Comparison of ENCODE assay signal across 18 mouse cellular contexts in the genomic region with DNA sequence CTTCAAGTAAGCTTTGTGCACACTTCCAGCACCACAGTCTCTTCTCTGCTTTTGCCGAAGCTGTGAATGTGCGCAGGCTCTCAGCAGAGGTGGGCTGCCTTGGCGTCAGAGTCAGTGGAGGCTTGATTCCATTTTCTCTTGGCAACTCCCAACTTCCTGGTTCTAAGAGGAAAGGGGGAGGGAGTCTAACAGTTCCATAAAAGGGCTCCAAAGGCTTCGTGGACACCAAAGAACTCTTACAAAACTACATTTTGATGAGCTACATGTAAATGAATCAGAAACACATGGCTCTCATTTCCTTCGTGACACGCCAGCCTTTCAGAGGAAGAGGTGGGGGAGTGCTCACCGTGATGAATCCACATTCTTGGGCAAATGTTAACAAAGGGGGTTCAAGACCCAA.
A peak's percentile ranks its signal among the peaks of the same experiment; 100 is the strongest.
DNase-seq lines count a peak whose midpoint lies in the region; ATAC-seq lines count a peak whose summit lies in the region.
"Had no signal": no experiment of that assay in that cellular context is flagged by ENCODE, and none has a peak within 500 bp of the region (broad histone marks: within the 10 kb centered on the region; RNA-seq: fewer than 3 reads in every experiment).

No protein-coding gene starts in this region.

- H3K4me2 ChIP-seq in heart, embryonic 13.5 days = no peak overlapping the region
- no peak overlapping the region for H3K4me2 ChIP-seq in lung, embryonic 16.5 days (ENCODE audit: low read depth, low read length)
- H3K4me2 ChIP-seq in embryonic facial prominence, embryonic 13.5 days = peak overlapping the region; percentile 26; the same call in 1 of the 2 replicates
- H3K4me2 ChIP-seq in stomach, embryonic 15.5 days = no peak overlapping the region
- H3K4me2 ChIP-seq: hindbrain, embryonic 14.5 days; liver, embryonic 12.5 days had no signal

- H3K4me1 ChIP-seq in heart, embryonic 13.5 days = peaks cover 46% of the 10 kb centered on the region
- H3K4me1 ChIP-seq in lung, embryonic 16.5 days (replicated peaks; ENCODE audit: control insufficient read depth, insufficient read depth, low read length) = peaks cover 25% of the 10 kb centered on the region
- H3K4me1 ChIP-seq in embryonic facial prominence, embryonic 13.5 days = peaks cover 59% of the 10 kb centered on the region
- H3K4me1 ChIP-seq in stomach, embryonic 15.5 days = peaks cover 8% of the 10 kb centered on the region

- no peak overlapping the region for H3K4me3 ChIP-seq in heart, embryonic 13.5 days
- H3K4me3 ChIP-seq in lung, embryonic 16.5 days (ENCODE audit: low read length) = no peak overlapping the region
- no peak overlapping the region for H3K4me3 ChIP-seq in embryonic facial prominence, embryonic 13.5 days
- no peak overlapping the region for H3K4me3 ChIP-seq in stomach, embryonic 15.5 days (replicated peaks)
- H3K4me3 ChIP-seq: erythroblast, embryonic 14.5 days; liver, embryonic 12.5 days had no signal

- H3K27ac ChIP-seq in heart, embryonic 13.5 days (replicated peaks) = 0 out of 2 replicates have a peak overlapping the region, but pooled peaks have one; percentile 18
- H3K27ac ChIP-seq in lung, embryonic 16.5 days (ENCODE audit: low read length) = peak overlapping the region; percentile 63
- peak overlapping the region; percentile 74 for H3K27ac ChIP-seq in embryonic facial prominence, embryonic 13.5 days
- 0 out of 2 replicates have a peak overlapping the region, but pooled peaks have one; percentile 28 for H3K27ac ChIP-seq in stomach, embryonic 15.5 days
- H3K27ac ChIP-seq: hindbrain, embryonic 14.5 days; liver, embryonic 12.5 days had no signal

- H3K27me3 ChIP-seq in heart, embryonic 13.5 days (replicated peaks) = no peaks in the 10 kb centered on the region
- H3K27me3 ChIP-seq in lung, embryonic 16.5 days (ENCODE audit: control insufficient read depth, insufficient read depth, low read depth, low read length) = no peaks in the 10 kb centered on the region
- H3K27me3 ChIP-seq in embryonic facial prominence, embryonic 13.5 days = no peaks in the 10 kb centered on the region
- H3K27me3 ChIP-seq in stomach, embryonic 15.5 days (replicated peaks) = no peaks in the 10 kb centered on the region
- H3K27me3 ChIP-seq: liver, embryonic 12.5 days had no signal

- H3K9me3 ChIP-seq in heart, embryonic 13.5 days = no peaks in the 10 kb centered on the region
- H3K9me3 ChIP-seq in lung, embryonic 16.5 days (ENCODE audit: control insufficient read depth, low read length) = no peaks in the 10 kb centered on the region
- H3K9me3 ChIP-seq in embryonic facial prominence, embryonic 13.5 days = no peaks in the 10 kb centered on the region
- H3K9me3 ChIP-seq in stomach, embryonic 15.5 days = no peaks in the 10 kb centered on the region
- H3K9me3 ChIP-seq: liver, embryonic 12.5 days had no signal

- ATAC-seq in heart, embryonic 13.5 days (ENCODE audit: extremely low read depth, insufficient number of reproducible peaks, low FRiP score, low TSS enrichment) = no peak
- peak; percentile 68 for ATAC-seq in lung, embryonic 16.5 days (ENCODE audit: low read depth)
- ATAC-seq in embryonic facial prominence, embryonic 13.5 days (ENCODE audit: insufficient number of reproducible peaks, insufficient read depth, low FRiP score, low TSS enrichment, low read depth) = no peak
- ATAC-seq in stomach, embryonic 15.5 days (ENCODE audit: insufficient read depth, low FRiP score, low read depth) = peak; percentile 32; the same call in 1 of the 2 replicates
- ATAC-seq: intestine, postnatal 0 days; liver, embryonic 12.5 days had no signal

- peaks cover 13% of the 10 kb centered on the region for H3K36me3 ChIP-seq in heart, embryonic 13.5 days
- H3K36me3 ChIP-seq in lung, embryonic 16.5 days (ENCODE audit: control insufficient read depth, insufficient read depth, low read length) = no peaks in the 10 kb centered on the region
- H3K36me3 ChIP-seq in embryonic facial prominence, embryonic 13.5 days = no peaks in the 10 kb centered on the region
- H3K36me3 ChIP-seq in stomach, embryonic 15.5 days = no peaks in the 10 kb centered on the region; the same call in 1 of the 2 replicates
- H3K36me3 ChIP-seq: liver, embryonic 12.5 days had no signal

- 55% methylated on average over 7 of the region's 7 CpGs for WGBS in heart, embryonic 13.5 days
- 49% methylated on average over 7 of the region's 7 CpGs for WGBS in lung, embryonic 16.5 days
- WGBS in embryonic facial prominence, embryonic 13.5 days = 26% methylated on average over 7 of the region's 7 CpGs
- 42% methylated on average over 7 of the region's 7 CpGs for WGBS in stomach, embryonic 15.5 days

- no peak for DNase-seq in heart, adult 18-20 months
- no peak for DNase-seq in lung, postnatal 25 days (ENCODE audit: low spot score)
- no peak for DNase-seq in layer of hippocampus, postnatal 10 days (ENCODE audit: low spot score in 2 of 2)
- DNase-seq in B cell, adult 2 months = no peak
- DNase-seq: adrenal gland, postnatal 36 days; cerebellum, postnatal 25 days; kidney, postnatal 25 days; layer of hippocampus, postnatal 36 days; retina, postnatal 1 day; spleen, adult 18-20 months had no signal

- no peak overlapping the region for H3K9ac ChIP-seq in heart, embryonic 13.5 days
- H3K9ac ChIP-seq in lung, embryonic 16.5 days (ENCODE audit: low read length) = no peak overlapping the region
- H3K9ac ChIP-seq in embryonic facial prominence, embryonic 13.5 days = no peak overlapping the region
- no peak overlapping the region for H3K9ac ChIP-seq in stomach, embryonic 15.5 days
- H3K9ac ChIP-seq: hindbrain, embryonic 14.5 days; liver, embryonic 12.5 days had no signal

Comparison
In these comparisons a context has a peak if more than half of its experiments do, and no peak if none do; other contexts are left out.
1. ATAC-seq: peak in lung, embryonic 16.5 days (single experiment) and stomach, embryonic 15.5 days (single experiment); none in heart, embryonic 13.5 days (single experiment) and embryonic facial prominence, embryonic 13.5 days (single experiment).
2. H3K27ac ChIP-seq: peak in every context shown above with its lines; median percentile 74 in embryonic facial prominence, embryonic 13.5 days; 63 in lung, embryonic 16.5 days; 28 in stomach, embryonic 15.5 days; 18 in heart, embryonic 13.5 days.